Mouse (Mus musculus) lung, postnatal 0 days (tissue): Measurements from ENCODE around the gene Sipa1l1. TPM values are rescaled to one million over a fixed set of nuclear protein-coding genes. Genes with fewer than 3 reads are reported as not detected.

Source experiments
- ATAC-seq: fragments of 200-750 bp; cut with Nextera tagmentation; 2 replicates; pipeline ENCODE4 v1.8.0; 2017; ENCODE audit warnings: moderate library complexity
- DNase-seq: peaks from one replicate; pipeline ENCODE4 v3.0.0-alpha.2; 2016; ENCODE audit warnings: low spot score
- H3K27ac ChIP-seq: fragments of 300-500 bp; sonication (generic); 2 replicates; pipeline ENCODE4 v1.5.1; 2014; ENCODE audit warnings: antibody characterized with exemption, mild to moderate bottlenecking, low read length, mixed read lengths
- H3K27me3 ChIP-seq: fragments of 300-500 bp; sonication (generic); replicated peaks from 2 replicates; pipeline ENCODE4 v1.6.1; 2014; ENCODE audit warnings: low read length, mixed read lengths; ENCODE audit not compliant: insufficient read depth
- H3K36me3 ChIP-seq: fragments of 300-500 bp; sonication (generic); 2 replicates; pipeline ENCODE4 v1.6.1; 2014; ENCODE audit warnings: low read length, mixed read lengths; ENCODE audit not compliant: insufficient read depth
- H3K4me1 ChIP-seq: fragments of 300-500 bp; sonication (generic); 2 replicates; pipeline ENCODE4 v1.6.1; 2014; ENCODE audit warnings: antibody characterized with exemption, low read depth, low read length, mixed read lengths; ENCODE audit not compliant: insufficient read depth
- H3K4me2 ChIP-seq: fragments of 300-500 bp; sonication (generic); replicated peaks from 2 replicates; pipeline ENCODE4 v1.6.1; 2014; ENCODE audit warnings: low read depth, mild to moderate bottlenecking, low read length, moderate library complexity, mixed read lengths
- H3K4me3 ChIP-seq: fragments of 300-500 bp; sonication (generic); 2 replicates; pipeline ENCODE4 v1.5.1; 2014; ENCODE audit warnings: low read depth, low read length
- H3K9ac ChIP-seq: fragments of 300-500 bp; sonication (generic); replicated peaks from 2 replicates; pipeline ENCODE4 v1.6.1; 2014; ENCODE audit warnings: low read depth, mild to moderate bottlenecking
- H3K9me3 ChIP-seq: fragments of 300-500 bp; sonication (generic); 2 replicates; pipeline ENCODE4 v1.6.1; 2016; ENCODE audit warnings: low read length, mixed read lengths
- CTCF ChIP-seq: IDR thresholded peaks from 2 replicates; pipeline ENCODE4 v1.5.1; 2016; ENCODE audit warnings: antibody characterized with exemption, mild to moderate bottlenecking
- EP300 ChIP-seq: IDR thresholded peaks from 2 replicates; pipeline ENCODE4 v1.6.1; 2016; ENCODE audit warnings: antibody characterized with exemption, mild to moderate bottlenecking, control low read depth
- WGBS: fragments of 180-500 bp; shearing (Covaris S2); extraction: QIAGEN DNeasy Blood & Tissue Kit; methylation state at CpG from one replicate; pipeline ENCODE4 v1.1.7; 2014; 5-methylcytosine and 5-hydroxymethylcytosine counted together
- polyA plus RNA-seq: library from polyadenylated mRNA; unstranded; fragments of >200 nt; fragmentation: Nextera tagmentation; extraction: Ambion mirVana; gene quantifications from 2 replicates; pipeline ENCODE4 v1.2.1, GENCODE M21; 2015

Sipa1l1 gene
- polyA plus RNA-seq, 1 experiment from 2014 or later, result 10.2 TPM

DNA sequence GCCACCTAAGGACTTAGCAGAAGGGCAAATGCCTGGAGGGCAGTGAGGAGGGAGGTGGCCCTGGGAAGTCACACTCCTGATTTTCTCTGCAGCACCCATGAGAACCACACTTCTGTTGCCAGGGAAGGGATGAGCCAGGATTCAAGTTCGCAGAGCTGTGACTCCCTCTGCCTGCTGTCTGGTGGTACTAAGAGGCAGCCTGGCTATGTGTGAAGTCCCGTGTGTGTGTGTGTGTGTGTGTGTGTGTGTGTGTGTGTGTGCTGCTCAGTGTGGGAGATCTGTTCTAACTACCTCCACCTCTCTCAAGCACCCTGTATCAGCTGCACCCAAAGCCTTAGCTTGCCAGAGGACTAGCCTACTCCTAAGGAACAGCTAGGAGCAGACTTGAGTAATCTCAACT is 298.5 kb downstream of the Sipa1l1 start:
- TF ChIP-seq CTCF (peak; percentile 69), EP300 (no peak)
- peaks cover 9% of the 10 kb centered on the region for H3K4me1 ChIP-seq
- H3K27me3 ChIP-seq, result no peaks in the 10 kb centered on the region
- H3K9me3 ChIP-seq, result no peaks in the 10 kb centered on the region
- H3K4me3 ChIP-seq, result no peak overlapping the region
- no peak overlapping the region for H3K9ac ChIP-seq
- ATAC-seq (0 out of 2 replicates have a peak, but pooled peaks have one; percentile 14), DNase-seq (peak; percentile 32)
- no peak overlapping the region for H3K4me2 ChIP-seq
- no peak overlapping the region for H3K27ac ChIP-seq
- 59% methylated on average over 2 of the region's 2 CpGs for WGBS
- no peaks in the 10 kb centered on the region for H3K36me3 ChIP-seq

DNA sequence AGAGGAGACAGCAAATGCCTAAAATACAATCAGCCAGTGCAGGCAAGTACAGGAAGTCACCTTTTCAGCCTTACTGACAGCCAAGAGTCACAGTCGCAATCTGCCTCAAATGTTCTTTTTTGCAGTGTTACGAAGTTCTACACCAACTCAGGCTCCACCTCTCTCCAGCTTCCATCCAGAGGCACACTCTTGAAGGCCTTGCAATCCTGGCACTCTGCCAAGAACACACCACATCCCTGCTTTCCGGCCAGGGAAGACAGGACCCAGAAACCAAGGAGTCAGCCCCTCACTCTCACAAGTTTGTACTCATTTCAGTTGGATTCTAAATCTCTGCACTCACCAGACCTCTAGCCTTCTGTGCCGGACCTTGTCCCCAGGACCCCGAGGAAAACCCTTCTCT is 299.3 kb downstream of the Sipa1l1 start:
- Histone ChIP-seq H3K4me2 (no peak overlapping the region), H3K9me3 (no peaks in the 10 kb centered on the region), H3K4me3 (no peak overlapping the region), H3K27me3 (no peaks in the 10 kb centered on the region), H3K4me1 (peaks cover 9% of the 10 kb centered on the region), H3K27ac (no peak overlapping the region), H3K36me3 (no peaks in the 10 kb centered on the region), H3K9ac (no peak overlapping the region)
- TF ChIP-seq EP300 (no peak), CTCF (no peak)
- DNase-seq, result peak; percentile 85
- 28% methylated on average over 5 of the region's 5 CpGs for WGBS
- ATAC-seq, result peak; percentile 30; the same call in 1 of the 2 replicates

DNA sequence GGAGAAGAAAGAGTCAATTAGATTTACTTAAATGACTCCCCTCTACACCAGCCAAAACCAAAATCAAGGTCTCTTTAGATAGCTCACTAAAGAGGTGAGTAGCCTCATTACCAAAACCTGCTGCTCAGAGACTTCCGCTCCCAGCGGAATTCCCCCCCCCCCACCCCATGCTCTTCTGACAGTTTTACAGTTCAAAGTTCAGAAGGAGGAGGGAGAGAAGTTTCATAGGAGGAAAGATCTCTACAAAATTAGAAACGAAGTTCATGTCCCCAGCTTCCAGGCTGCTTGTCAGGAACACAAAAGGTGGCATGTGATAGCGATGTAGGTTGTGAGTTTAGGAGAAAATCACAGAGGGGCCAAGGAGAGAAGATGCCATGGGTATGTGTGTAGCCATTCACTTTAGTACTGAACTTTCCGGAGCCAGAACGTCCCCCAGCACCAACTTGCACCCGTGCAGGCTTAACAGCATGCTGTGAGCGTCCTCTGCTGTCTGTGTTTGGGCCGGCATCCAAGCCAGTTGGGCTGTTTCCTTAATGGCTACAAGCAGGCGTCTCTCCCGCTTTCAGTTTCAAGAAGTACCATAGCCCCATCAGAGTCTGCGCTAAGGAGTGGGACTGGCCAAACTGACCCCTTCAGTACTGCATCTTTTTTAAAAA is 300.7 kb downstream of the Sipa1l1 start:
- ATAC-seq (peak; percentile 89), DNase-seq (peak; percentile 95)
- H3K9me3 ChIP-seq, result no peaks in the 10 kb centered on the region
- peak overlapping the region; percentile 51 for H3K4me3 ChIP-seq
- no peaks in the 10 kb centered on the region for H3K36me3 ChIP-seq
- H3K4me2 ChIP-seq, result peak overlapping the region; percentile 70
- H3K9ac ChIP-seq, result peak overlapping the region; percentile 34
- peaks cover 9% of the 10 kb centered on the region for H3K4me1 ChIP-seq
- H3K27ac ChIP-seq, result peak overlapping the region; percentile 64; the same call in 1 of the 2 replicates
- 3% methylated on average over 12 of the region's 12 CpGs for WGBS
- H3K27me3 ChIP-seq, result no peaks in the 10 kb centered on the region
- TF ChIP-seq CTCF (peak; percentile 96), EP300 (no peak; the same call in 1 of the 2 replicates)

DNA sequence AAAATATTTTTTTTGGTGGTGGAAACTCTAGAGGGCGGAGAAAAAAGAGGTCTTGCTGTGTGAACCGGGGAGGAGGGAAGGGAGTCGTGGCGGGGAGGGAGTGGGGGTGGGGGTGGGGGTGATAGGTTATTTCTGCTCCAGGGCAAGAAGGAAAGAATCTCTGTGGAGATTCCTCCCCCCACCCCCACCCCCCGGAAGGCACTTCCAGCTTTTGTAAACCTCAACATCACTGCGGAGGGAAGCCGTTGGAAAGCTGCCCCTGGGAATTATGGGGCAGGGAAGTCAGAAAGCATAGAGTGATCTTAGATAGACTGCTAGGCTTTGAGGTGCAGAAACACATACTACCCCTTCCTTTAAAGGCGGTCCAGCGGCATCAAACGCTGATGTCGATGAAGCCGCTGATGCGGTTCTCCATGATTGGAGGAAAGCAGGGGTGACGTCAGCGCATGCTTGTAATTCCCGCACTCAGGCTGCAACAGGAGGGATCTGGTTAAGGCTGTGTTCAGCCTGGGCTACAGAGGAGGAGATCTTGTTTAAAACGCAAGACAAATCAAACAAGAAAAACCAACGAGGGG is 301.3 kb downstream of the Sipa1l1 start:
- H3K4me2 ChIP-seq, result peak overlapping the region; percentile 70
- H3K9me3 ChIP-seq, result no peaks in the 10 kb centered on the region
- DNase-seq (peak; percentile 91), ATAC-seq (peak; percentile 79)
- H3K27me3 ChIP-seq, result no peaks in the 10 kb centered on the region
- H3K27ac ChIP-seq, result peak overlapping the region; percentile 64; the same call in 1 of the 2 replicates
- TF ChIP-seq EP300 (peak; percentile 49; the same call in 1 of the 2 replicates), CTCF (no peak)
- H3K4me3 ChIP-seq, result peak overlapping the region; percentile 51
- H3K36me3 ChIP-seq, result no peaks in the 10 kb centered on the region
- WGBS, result 5% methylated on average over 18 of the region's 18 CpGs
- H3K4me1 ChIP-seq, result peaks cover 9% of the 10 kb centered on the region
- peak overlapping the region; percentile 34 for H3K9ac ChIP-seq

DNA sequence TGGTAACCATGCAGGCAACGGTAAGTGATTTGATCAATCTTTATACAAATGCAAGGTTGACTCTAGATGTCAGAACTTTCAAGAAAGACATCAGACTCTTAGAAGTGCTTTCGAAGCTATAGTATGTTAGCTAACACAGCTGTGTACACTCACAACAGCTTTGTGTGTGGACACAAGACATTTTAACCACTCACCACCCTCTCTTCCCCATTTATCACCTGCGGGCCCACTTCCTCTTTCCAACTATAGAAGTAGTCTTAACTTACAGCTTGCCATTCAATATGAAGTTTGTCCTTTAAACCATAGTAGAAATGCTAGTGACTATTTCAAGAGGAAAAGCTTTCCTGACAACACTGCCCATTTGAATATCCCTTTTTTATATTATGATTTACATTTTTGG is 303.7 kb downstream of the Sipa1l1 start:
- TF ChIP-seq EP300 (no peak), CTCF (no peak)
- Histone ChIP-seq H3K9me3 (no peaks in the 10 kb centered on the region), H3K4me1 (peaks cover 9% of the 10 kb centered on the region), H3K27me3 (no peaks in the 10 kb centered on the region), H3K4me3 (no peak overlapping the region), H3K9ac (no peak overlapping the region), H3K36me3 (no peaks in the 10 kb centered on the region), H3K4me2 (no peak overlapping the region), H3K27ac (no peak overlapping the region)
- WGBS, result 67% methylated on average over 3 of the region's 3 CpGs
- DNase-seq (no peak), ATAC-seq (no peak)

DNA sequence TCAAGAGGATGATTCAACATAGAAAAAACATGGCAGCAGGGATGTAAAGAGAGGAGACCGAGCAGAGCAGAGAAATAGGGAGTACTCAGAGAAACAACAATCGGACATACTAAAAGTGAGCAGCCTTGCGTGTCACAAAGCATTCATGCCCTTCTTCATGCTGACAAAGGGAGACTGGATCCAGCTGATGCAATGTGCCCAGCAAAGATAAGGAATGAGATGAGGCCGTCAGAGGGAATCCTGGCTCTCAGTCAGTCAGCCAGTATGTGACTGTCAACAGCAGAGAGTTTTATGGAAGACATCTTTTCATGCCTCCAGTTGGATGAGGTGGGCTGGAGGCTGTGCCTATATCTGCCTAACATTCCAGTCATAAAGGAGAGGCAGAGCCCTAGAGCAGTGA is 304.1 kb downstream of the Sipa1l1 start:
- Histone ChIP-seq H3K9ac (no peak overlapping the region), H3K4me2 (no peak overlapping the region), H3K9me3 (no peaks in the 10 kb centered on the region), H3K27ac (no peak overlapping the region), H3K4me3 (no peak overlapping the region), H3K27me3 (no peaks in the 10 kb centered on the region), H3K36me3 (no peaks in the 10 kb centered on the region), H3K4me1 (peaks cover 5% of the 10 kb centered on the region)
- TF ChIP-seq CTCF (no peak), EP300 (no peak)
- WGBS, result 76% methylated on average over 4 of the region's 4 CpGs
- ATAC-seq, result no peak
- DNase-seq, result no peak
